Mouse (Mus musculus): ENCODE results near the gene Cbfa2t3.

Cbfa2t3 gene

GRCm38 (mm10) chr8:122625811-122626210, 73.1 kb downstream of the Cbfa2t3 start:
- TF ChIP-seq GATA4 (IDR thresholded peaks at IDR 0.05; ENCODE audit: insufficient replicate concordance, low read length) = no peak

GRCm38 (mm10) chr8:122624653-122625052, 74.3 kb downstream of the Cbfa2t3 start:
- no peak for TF ChIP-seq GATA4 (IDR thresholded peaks at IDR 0.05; ENCODE audit: insufficient replicate concordance, low read length)

DNA sequence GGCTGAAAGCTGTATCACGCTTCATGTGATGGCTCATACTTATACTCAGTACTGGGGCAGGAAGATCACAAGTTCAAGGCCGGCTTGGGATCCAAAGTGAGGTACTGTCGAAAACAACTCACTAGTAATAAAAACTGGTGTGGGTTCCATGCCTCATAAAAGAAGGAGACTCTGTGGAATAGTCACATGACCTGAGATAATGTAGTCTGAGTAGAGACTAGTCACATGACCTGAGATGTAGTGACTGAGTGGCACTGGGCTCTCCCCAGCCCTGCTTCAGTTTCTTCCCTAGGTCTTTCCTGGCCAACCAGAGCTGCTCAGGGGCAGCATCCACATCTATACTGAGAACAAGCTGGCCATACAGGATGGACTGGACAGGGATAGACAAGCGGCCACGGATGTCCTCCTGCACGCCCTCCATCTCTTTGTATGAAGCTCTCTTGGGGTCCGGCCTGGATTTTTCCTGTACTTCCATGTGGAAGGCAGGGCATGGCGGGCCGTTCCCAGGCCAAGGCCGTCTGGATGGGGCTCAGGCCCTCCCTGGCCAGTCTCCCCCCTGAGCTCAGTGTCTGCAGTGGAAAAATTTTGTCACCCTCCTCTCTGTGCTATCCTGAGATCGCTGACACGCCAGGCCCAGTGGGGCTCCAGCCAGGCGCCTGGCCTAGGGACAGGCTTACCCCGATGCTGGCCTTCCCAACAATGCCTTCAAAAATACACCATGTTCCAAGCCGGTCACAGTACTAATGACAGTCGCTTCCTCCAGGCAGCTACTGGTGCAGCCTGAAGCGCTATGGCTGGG, 74.9 kb downstream of the Cbfa2t3 start:
- TF ChIP-seq GATA4 (IDR thresholded peaks at IDR 0.05; ENCODE audit: insufficient replicate concordance, low read length) = no peak

DNA sequence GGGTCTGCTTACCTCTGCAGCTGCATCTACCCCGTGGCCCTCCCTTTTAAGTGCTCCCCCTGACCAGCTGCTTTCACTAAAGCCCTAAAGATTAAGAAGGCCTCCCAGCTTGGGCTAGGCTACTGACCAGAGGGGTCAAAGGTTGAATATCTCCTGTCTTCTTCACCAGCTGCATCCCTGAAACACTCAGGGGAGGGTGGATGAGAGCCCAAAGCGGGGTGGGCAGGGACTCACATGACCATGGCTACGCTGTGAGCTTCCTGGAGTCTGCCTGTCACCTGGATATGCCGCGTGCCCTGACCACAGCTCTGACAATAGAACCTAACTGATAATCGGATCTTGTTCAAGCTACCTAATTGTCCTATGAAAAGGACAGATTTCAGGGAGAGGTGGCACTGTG, 76.2 kb downstream of the Cbfa2t3 start, which contains the start of gene Pabpn1l:
TSS of gene Pabpn1l (minus strand) at position 13 of the 400 bp plus-strand sequence.
- no peak for TF ChIP-seq GATA4 (IDR thresholded peaks at IDR 0.05; ENCODE audit: insufficient replicate concordance, low read length)

DNA sequence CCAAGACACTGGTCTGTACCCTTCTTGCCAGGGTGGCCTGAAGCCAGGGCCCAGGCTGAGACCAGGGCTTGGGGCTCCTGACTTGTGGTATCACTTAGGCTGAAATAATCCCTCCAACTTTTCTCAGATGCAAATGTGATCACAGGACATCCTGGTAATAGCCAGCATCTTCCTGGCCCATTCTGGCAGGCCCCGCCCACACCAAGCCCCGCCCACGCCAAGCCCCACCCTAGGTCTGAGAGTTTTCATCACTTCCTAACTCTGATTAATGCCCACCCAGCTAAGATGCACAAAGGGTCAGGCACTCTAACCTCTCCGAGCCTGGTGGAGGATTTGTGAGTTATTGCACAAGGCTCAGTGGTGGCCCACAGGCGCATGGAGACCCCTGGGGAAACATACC, 78.5 kb downstream of the Cbfa2t3 start:
- no peak for TF ChIP-seq GATA4 (IDR thresholded peaks at IDR 0.05; ENCODE audit: insufficient replicate concordance, low read length)

DNA sequence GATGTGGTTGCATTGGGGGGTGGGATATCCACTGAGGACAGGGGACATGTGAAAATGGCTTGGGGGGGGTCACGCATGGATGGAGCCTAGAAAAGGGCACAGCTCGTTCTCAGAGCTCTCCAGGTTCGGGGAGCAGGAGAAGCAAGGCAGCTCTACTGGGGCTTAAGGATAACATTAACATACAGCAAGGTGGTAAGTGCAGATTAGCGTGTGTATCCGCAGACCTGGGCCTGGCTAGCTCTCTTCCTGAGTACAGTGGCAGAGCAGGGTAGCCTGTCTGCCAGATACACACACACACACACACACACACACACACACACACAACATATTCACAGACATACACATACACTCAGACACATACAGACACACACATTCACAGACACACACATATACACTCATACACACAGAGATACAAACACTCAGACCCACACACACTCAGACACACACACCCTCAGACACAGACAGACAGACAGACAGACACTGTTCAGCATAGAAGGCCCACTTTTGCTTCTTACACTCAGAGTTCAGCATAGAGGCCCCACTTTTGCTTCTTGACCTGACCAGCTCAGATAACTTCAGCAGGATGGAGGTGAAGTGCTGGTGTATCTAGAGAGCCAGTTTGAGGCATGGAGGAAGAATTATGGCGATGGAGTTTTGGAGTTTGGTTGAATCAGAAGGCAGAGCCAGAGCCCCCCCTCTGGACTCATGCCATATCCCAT, 80.1 kb downstream of the Cbfa2t3 start:
- TF ChIP-seq GATA4 (IDR thresholded peaks at IDR 0.05; ENCODE audit: insufficient replicate concordance, low read length) = no peak

GRCm38 (mm10) chr8:122617947-122618546, 80.9 kb downstream of the Cbfa2t3 start:
- no peak for TF ChIP-seq GATA4 (IDR thresholded peaks at IDR 0.05; ENCODE audit: insufficient replicate concordance, low read length)

DNA sequence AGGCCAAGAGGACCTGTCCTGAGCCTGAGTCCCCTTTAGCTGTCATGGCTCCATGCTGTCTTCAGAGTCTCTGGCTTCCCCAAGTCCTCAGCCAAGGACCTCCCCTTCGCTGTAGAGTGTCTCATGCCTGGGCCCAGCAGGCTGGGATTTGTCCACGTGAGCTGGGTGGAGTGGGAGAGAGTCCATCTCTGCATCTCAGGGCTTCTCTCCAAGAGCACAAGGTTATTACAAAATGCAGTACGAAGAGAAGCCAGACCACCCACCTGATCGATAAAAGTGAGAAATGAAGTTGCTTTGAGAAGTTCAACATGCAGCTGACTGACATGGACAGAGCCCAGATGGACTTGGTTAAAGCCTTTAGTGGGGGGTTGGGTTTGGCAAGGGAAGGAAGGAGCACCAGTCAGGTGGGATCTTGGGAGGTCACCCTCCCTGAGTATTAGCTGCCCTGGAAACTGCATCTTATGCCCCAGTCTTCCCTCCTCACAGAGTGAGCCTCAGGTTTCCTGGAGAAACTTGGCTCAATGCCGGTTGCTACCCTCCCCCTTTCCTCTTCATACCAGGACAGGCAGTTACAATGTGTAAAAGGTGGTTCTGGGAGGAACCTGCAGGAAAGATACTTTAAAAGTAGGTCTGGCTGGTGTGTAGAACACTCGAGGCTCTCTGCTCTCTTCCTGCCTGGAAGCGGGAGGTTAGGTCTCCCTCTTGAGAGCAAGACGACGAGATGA, 82.6 kb downstream of the Cbfa2t3 start:
- no peak for TF ChIP-seq GATA4 (IDR thresholded peaks at IDR 0.05; ENCODE audit: insufficient replicate concordance, low read length)

- no peak for TF ChIP-seq GATA4 (IDR thresholded peaks at IDR 0.05; ENCODE audit: insufficient replicate concordance, low read length)
Observed at GRCm38 (mm10) chr8:122611295-122612133, 87.4 kb downstream of the Cbfa2t3 start, which contains the start of the genes Galns and Trappc2l. Gene Galns, minus strand, starts transcription at chr8:122611463. Gene Trappc2l, plus strand, starts transcription at chr8:122611640.

DNA sequence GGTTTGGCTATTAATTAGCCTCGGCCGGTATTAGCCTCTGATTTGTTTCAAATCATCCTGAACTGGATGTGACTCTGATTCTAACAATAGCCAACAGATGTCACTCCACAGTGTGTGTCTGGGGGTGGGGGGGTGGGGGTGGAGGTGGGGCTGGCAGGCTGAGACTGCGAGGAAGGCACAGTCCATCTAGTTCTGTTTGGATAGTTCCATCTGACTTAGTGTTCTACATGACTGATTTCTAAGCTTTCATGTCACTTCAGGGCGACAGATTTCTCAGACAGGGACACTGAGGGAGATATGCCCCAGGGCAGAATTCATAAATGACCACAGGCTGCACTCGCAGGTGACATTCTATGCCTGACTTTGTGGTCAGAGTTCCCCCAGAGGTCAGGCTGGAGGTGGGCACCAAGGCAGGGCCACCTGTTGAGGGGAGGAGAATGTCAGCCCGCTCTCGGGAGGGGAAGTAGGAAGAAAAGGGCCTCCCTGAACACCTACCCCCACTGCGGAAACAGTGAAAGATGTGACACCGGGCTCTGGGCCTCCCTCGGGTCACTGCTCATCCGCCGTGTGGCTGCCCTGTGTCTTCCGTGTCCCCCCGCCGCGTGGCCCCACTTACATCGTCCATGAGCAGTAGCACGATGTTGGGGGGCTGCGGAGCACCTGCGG, 88.2 kb downstream of the Cbfa2t3 start:
- TF ChIP-seq GATA4 (IDR thresholded peaks at IDR 0.05; ENCODE audit: insufficient replicate concordance, low read length) = no peak

DNA sequence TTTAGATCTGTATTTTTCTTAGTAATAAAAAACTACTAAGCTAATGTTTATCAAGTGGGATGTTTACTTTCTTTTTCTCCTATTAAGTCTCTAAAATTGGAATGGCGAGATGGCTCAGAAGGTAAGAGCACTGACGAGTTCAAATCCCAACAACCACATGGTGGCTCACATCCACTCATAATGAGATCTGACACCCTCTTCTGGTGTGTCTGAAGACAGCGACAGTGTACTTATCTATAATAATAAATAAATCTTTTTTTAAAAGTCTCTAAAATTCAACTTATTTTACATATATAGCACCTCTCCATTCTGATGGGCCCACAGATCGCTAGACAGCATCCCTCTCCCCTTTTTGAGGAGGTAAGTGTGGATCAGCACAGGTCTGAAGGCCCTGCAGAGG, 88.7 kb downstream of the Cbfa2t3 start:
- TF ChIP-seq GATA4 (IDR thresholded peaks at IDR 0.05; ENCODE audit: insufficient replicate concordance, low read length) = no peak

DNA sequence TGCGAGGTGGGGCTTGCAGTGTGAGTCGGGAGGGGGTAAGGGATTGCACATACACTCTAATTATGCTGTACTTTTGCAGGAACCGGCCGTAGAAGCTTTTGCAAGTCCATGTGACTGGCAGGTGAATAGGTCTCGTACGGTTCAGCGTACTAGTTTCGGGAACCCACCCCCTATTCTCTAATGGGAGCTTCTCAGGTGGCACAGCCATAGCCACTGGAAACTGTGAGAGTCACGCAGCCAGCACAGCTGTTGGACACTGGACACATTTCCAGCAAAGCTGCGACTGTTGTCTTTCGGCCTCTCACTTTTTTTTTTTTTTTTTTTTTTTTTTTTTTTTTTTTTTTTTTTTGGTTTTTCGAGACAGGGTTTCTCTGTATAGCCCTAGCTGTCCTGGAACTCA, 92.1 kb downstream of the Cbfa2t3 start:
- TF ChIP-seq GATA4 (IDR thresholded peaks at IDR 0.05; ENCODE audit: insufficient replicate concordance, low read length) = no peak

DNA sequence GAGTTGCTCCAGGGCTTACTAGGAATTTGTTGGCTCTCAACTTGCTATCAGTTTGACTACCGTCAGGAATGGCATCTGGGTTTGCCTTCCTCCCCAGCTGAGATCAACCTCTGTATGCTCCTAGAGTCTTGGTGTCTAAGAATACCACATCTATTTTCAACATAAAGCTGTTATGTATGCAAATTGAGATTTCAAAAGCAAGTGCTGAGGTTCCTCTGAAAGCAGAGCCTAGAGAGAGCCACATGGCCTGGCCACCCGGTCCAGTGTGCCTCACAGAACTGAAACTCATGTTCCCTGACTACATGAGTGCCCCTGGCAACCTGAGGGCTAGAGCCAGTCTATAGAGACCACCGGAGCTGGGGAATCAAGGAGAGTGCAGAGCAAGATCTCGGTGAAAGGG, 93.5 kb downstream of the Cbfa2t3 start:
- TF ChIP-seq GATA4 (IDR thresholded peaks at IDR 0.05; ENCODE audit: insufficient replicate concordance, low read length) = no peak

GRCm38 (mm10) chr8:122604640-122605039, 94.3 kb downstream of the Cbfa2t3 start:
- no peak for TF ChIP-seq GATA4 (IDR thresholded peaks at IDR 0.05; ENCODE audit: insufficient replicate concordance, low read length)

All from liver, adult (tissue).